Mouse (Mus musculus) megakaryocyte, embryonic 14.5 days (primary cell): ENCODE results near the gene Ropn1. TPM values are rescaled to one million over a fixed set of nuclear protein-coding genes. Genes with fewer than 3 reads are reported as not detected.
A peak's percentile ranks its signal among the peaks of the same experiment; 100 is the strongest.
"Not testable (repeated sequence)": the region's sequence is repeated elsewhere in the genome, so short reads cannot be mapped to it uniquely, and the experiment has no call there.

Experiments used
- H3K27me3 ChIP-seq: replicated peaks from 2 replicates; pipeline ENCODE3; 2012; ENCODE audit warnings: inconsistent platforms
- H3K36me3 ChIP-seq: replicated peaks from 2 replicates; pipeline ENCODE3; 2012; ENCODE audit warnings: low read length, inconsistent platforms, mixed read lengths
- H3K4me1 ChIP-seq: 2 replicates; pipeline ENCODE4 v1.6.1; 2012; ENCODE audit warnings: inconsistent platforms
- H3K4me3 ChIP-seq: replicated peaks from 2 replicates; pipeline ENCODE3; 2012; ENCODE audit warnings: moderate library complexity, mild to moderate bottlenecking, inconsistent platforms
- H3K9me3 ChIP-seq: 2 replicates; pipeline ENCODE4 v1.6.1; 2012; ENCODE audit warnings: inconsistent platforms
- FLI1 ChIP-seq: IDR thresholded peaks from 2 replicates; pipeline ENCODE4 v1.6.1; 2012; ENCODE audit warnings: low read length, inconsistent platforms, mixed read lengths
- GATA1 ChIP-seq: IDR thresholded peaks from 3 replicates; pipeline ENCODE4 v1.6.1; 2012; ENCODE audit warnings: mixed read lengths, low read length, inconsistent platforms, borderline replicate concordance
- polyA plus RNA-seq: library from polyadenylated mRNA; stranded (reverse); fragments of >175 nt; gene quantifications from 2 replicates; pipeline ENCODE4 v1.2.3, GENCODE M21; 2012; ENCODE audit warnings: low replicate concordance; ENCODE audit not compliant: insufficient read depth

Ropn1 gene
- polyA plus RNA-seq = not detected in 2 replicates

DNA sequence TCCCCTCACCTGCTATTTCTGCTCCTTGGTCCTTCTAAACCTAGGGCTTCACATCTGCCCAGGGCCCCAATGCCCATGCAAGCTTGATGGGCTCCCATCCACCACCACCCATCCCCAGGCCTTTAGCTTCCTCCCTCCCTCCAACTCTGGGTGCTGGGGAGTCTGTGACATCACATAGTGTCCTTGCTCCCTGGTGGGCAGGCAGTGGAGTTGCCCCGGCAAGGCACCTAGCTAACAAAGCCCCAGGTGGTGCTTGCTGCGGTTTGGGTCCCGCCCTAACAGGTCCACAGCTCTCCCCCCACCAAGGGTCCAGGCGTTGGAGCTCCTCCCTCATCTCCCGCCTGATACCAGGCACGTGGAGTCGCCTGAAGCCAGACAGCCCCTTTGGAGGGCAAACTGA, at the start of gene Ropn1:
Gene Ropn1 (plus strand): TSS at position 301 of the 400 bp plus-strand sequence.
- no peaks in the 10 kb centered on the region for H3K4me1 ChIP-seq
- no peaks in the 10 kb centered on the region for H3K9me3 ChIP-seq
- no peak for TF ChIP-seq FLI1
- TF ChIP-seq GATA1 = no peak
- H3K36me3 ChIP-seq = no peaks in the 10 kb centered on the region
- H3K27me3 ChIP-seq = peaks cover 56% of the 10 kb centered on the region
- H3K4me3 ChIP-seq = no peak within 1 kb of the TSS

DNA sequence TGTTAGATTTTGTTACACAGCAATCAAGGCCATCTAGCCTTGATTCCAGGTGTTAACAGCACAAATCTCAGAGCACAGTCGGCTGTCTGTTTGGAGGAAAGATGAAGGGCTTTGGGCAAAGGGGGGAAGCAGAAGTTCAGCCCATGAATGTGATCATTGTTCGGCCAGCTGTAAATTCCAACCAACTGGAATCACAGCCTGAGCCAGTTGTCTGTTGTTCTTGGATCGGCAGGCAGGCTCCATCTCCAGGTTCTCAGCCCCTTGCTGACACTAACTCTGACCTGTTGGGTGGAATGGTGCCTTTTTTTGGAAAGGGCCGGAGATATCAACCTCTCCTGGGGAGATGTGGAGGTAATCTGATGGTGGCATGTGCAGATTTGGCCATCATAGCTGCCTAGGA, 47.8 kb upstream of the Ropn1 start:
- H3K4me3 ChIP-seq = no peak overlapping the region
- peaks cover 14% of the 10 kb centered on the region for H3K9me3 ChIP-seq
- no peaks in the 10 kb centered on the region for H3K36me3 ChIP-seq
- H3K27me3 ChIP-seq = peaks cover 18% of the 10 kb centered on the region
- no peaks in the 10 kb centered on the region for H3K4me1 ChIP-seq
- TF ChIP-seq FLI1 = no peak

DNA sequence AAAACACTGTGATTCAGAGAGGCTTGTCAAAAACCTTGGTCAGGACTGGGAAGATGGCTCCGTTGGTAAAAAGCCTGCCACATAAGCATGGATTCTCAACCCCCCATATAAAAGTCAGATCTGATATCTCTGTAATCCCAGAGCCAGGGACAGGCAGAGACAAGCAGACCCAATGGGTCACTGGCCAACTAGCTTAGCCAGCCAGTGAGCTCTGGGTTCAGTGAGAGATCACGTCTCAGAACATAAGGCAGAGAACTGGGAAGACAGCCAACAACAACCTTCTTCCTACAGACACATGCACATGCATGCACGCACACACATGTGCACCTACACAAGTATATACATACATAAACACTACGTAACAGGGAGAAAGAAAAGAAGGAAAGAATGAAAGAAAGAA, 46.6 kb upstream of the Ropn1 start:
- Histone ChIP-seq H3K36me3 (no peaks in the 10 kb centered on the region), H3K9me3 (peaks cover 14% of the 10 kb centered on the region), H3K4me1 (no peaks in the 10 kb centered on the region), H3K4me3 (no peak overlapping the region), H3K27me3 (peaks cover 17% of the 10 kb centered on the region)
- TF ChIP-seq GATA1 = no peak
- TF ChIP-seq FLI1 = no peak

DNA sequence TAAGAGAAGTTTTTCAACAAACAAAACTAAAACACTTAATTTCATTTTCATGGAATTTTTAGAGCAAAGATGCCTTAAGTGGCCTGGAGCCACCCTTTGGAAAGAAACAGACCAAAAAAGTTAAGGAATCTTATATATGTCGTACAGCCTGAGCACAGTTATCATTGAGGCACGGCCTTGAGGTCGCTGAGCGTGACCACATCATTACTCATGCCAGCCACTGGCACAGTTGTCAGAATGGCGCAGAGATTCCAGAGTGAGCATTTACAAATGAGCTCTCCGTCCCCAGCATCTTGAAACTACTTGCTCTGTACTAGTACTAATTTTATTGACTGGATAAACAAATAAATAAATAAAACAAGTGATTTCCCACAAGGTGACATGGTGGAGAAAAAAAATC, 45.9 kb upstream of the Ropn1 start:
- H3K27me3 ChIP-seq = peaks cover 11% of the 10 kb centered on the region
- H3K36me3 ChIP-seq = no peaks in the 10 kb centered on the region
- no peak for TF ChIP-seq FLI1
- no peak for TF ChIP-seq GATA1
- H3K9me3 ChIP-seq = peaks cover 8% of the 10 kb centered on the region; the same call in 1 of the 2 replicates
- H3K4me3 ChIP-seq = no peak overlapping the region
- H3K4me1 ChIP-seq = no peaks in the 10 kb centered on the region

DNA sequence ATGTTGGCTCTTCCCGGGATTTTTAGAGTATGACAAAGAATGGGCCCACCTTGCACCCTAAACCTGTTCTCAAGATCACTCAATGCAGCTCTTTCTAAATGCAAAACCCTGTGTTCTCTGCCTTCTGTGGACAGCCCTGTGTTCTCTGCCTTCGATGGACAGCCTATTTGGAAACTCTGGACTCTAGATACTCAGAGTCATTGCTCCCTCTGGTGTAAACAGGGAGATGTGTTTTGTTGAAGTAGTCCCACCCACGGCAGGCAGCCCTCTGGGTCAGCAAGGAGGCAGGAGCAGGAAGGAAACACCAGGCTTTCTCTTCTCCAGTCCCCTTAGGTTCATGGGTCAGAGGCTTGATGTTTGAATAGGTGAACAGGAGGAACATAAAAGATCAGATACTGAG, 44.0 kb upstream of the Ropn1 start:
- peaks cover 11% of the 10 kb centered on the region for H3K27me3 ChIP-seq
- peaks cover 8% of the 10 kb centered on the region for H3K9me3 ChIP-seq
- no peaks in the 10 kb centered on the region for H3K36me3 ChIP-seq
- H3K4me3 ChIP-seq = no peak overlapping the region
- TF ChIP-seq GATA1 (no peak), FLI1 (no peak)
- H3K4me1 ChIP-seq = no peaks in the 10 kb centered on the region

DNA sequence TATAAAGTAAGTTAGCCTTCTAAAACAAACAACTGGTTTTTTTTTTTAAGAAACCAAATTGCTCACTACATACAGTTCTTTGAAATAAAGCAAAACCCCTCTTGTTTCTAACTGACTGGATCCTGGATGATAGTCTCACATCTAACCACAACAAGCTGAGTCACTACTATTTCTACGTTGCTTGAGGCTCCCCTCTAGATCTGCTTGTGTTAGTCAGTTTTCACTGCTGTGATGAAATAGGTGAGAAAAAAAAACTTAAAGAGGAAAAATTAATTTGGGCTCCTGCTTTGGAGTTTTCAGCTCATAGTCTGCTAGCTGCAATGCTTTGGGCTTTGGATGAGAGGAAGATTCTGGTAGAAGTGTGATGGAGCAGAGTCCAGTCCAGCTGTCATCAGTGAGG, 39.6 kb upstream of the Ropn1 start:
- peaks cover 16% of the 10 kb centered on the region for H3K9me3 ChIP-seq
- H3K27me3 ChIP-seq = peaks cover 7% of the 10 kb centered on the region
- H3K4me3 ChIP-seq = no peak overlapping the region
- no peak for TF ChIP-seq FLI1
- TF ChIP-seq GATA1 = no peak
- no peaks in the 10 kb centered on the region for H3K4me1 ChIP-seq
- no peaks in the 10 kb centered on the region for H3K36me3 ChIP-seq

DNA sequence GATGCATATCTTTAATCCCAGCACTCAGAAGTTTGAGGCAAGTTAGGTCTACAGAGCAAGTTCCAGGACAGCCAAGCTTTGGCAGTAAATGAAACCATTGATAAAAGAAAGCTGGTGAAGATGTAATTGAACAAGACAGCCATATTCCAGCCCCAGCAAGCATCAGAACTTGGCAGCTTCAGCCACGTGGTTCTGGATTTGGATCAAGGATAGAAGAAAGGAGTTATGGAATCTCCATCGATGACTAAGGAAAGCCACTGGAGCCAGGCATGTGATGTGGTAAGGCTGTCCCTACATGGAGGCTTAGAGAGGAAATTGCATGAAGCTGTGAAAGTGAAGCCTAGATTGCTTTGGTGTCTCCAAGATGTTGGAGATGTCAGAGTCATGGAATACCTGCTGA, 35.7 kb upstream of the Ropn1 start:
- H3K4me3 ChIP-seq = no peak overlapping the region
- peaks cover 2% of the 10 kb centered on the region for H3K27me3 ChIP-seq
- no peaks in the 10 kb centered on the region for H3K36me3 ChIP-seq
- no peaks in the 10 kb centered on the region for H3K4me1 ChIP-seq
- peaks cover 19% of the 10 kb centered on the region for H3K9me3 ChIP-seq
- TF ChIP-seq FLI1 (no peak), GATA1 (no peak)

DNA sequence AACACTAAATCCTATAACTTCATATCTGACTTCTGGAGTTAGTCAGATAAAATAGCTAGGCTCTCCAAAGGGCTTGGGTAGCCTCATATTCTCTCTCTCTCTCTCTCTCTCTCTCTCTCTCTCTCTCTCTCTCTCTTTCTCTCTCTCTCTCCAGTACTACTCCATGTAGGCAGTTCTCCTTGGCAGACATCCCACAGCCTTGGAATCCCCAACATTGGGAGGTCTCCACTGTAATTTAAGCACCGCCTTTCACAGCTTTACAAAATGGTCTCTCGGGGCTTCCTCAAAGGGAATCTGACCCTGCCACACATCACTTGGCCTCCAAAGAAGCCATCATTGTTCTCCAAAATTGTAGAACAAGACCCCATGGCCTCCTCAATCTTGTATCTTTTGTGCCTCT, 22.1 kb upstream of the Ropn1 start:
- H3K4me1 ChIP-seq = no peaks in the 10 kb centered on the region
- H3K36me3 ChIP-seq = no peaks in the 10 kb centered on the region
- H3K27me3 ChIP-seq = peaks cover 13% of the 10 kb centered on the region
- H3K4me3 ChIP-seq = no peak overlapping the region
- peaks cover 7% of the 10 kb centered on the region for H3K9me3 ChIP-seq
- TF ChIP-seq FLI1 (no peak), GATA1 (no peak)

DNA sequence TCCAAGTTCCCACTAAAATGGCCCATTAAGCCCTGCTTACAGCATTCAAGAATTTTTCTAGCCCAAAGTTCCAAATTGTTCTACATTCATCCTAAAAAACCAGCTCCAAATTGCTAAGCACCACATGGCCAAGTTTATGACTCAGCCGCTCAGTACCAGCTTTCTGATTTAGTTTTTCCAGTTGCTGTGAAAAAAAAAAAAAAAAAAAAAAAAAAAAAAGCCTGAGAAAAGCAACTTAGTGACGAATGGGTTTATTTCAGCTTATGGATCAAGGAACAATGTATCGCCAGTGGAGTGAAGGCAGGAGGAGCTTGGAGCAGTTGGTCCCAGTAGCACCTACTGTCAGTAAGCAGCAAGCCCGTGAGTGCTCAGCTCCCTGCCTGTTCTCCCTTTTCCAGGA, 21.3 kb upstream of the Ropn1 start:
- Histone ChIP-seq H3K4me1 (no peaks in the 10 kb centered on the region), H3K27me3 (peaks cover 16% of the 10 kb centered on the region), H3K4me3 (no peak overlapping the region), H3K9me3 (peaks cover 7% of the 10 kb centered on the region), H3K36me3 (no peaks in the 10 kb centered on the region)
- no peak for TF ChIP-seq FLI1

DNA sequence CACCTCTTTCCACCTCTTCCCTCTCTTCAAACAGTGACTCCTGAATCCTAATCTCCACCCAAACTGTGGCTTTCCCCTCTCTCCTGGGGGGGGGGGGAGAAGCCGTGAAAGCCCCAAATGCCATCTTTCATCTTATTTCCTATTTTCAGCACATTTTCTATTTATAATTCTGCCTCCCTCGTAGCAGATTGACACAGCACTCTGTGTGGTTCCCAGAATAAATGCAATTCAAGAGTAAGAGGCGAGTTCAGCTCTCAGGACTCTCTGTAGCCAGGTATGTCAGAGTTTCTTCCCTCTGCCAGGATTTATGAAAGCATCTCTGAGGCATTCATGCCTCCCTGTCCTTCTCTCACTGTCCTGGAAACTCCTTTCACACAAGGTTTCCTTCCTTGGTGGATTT, 14.2 kb upstream of the Ropn1 start:
- Histone ChIP-seq H3K4me1 (no peaks in the 10 kb centered on the region; the same call in 1 of the 2 replicates), H3K9me3 (peaks cover 3% of the 10 kb centered on the region; the same call in 1 of the 2 replicates), H3K27me3 (peaks cover 19% of the 10 kb centered on the region), H3K36me3 (no peaks in the 10 kb centered on the region), H3K4me3 (no peak overlapping the region)
- TF ChIP-seq GATA1 = no peak
- TF ChIP-seq FLI1 = no peak

DNA sequence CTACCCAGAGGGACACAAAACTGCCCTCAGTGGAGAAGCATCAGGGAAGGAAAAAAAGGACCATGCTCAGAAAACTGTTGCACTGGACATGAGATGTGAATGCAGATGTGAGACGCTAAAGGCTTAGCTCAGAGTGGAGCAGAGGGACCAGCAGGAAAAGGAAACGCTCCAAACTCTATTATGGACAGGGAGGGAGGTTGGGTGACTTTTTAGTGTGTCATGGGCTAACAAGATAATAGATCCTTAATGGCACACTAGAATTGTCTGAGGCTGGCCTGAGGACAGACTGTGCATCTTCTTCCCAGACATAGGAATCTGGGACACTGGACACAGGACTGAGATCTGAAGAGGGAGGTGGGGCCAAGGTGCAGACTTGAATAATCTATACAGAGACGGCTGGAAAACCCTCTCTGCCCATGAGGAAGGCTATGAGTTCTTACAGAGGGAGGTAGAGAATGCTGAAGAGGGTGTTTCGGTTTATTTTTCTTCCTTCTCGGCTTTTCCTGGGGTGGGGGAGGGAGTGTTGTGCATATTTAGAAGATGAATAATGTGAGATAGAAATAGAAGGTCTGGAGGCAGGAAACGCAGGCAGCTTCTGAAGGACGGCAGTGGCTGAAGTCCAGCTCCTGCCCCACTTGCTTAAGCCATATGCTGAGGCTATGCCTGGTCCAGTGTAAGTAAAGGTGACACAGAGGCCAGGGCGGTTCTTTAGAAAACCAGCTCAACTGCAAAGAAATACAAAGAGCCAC, 6.0 kb upstream of the Ropn1 start:
- Histone ChIP-seq H3K27me3 (peaks cover 40% of the 10 kb centered on the region), H3K9me3 (no peaks in the 10 kb centered on the region), H3K36me3 (no peaks in the 10 kb centered on the region), H3K4me3 (no peak overlapping the region), H3K4me1 (0 out of 2 replicates have a peak, but pooled peaks cover 6% of the 10 kb centered on the region)
- TF ChIP-seq GATA1 (no peak), FLI1 (no peak)

DNA sequence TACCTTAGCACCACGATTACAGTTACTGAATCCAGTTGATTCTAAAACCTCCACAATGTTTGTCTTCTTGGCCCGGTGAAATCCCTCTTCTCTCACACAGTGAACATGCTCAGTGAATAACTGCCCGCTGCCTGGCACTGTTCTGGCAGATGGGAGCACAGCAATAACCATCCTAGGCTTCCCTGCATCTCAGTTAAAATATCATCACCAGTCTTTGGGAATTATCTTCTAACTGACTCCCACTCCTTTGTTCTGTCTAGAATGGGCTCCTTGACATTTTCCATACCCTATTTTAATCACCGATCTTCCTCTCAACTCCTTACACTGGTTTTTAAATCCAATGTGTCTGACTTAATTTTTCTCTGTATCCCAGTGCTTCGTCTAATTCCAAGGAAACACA, 3.3 kb downstream of the Ropn1 start:
- H3K4me1 ChIP-seq = peaks cover 6% of the 10 kb centered on the region
- no peaks in the 10 kb centered on the region for H3K36me3 ChIP-seq
- no peak overlapping the region for H3K4me3 ChIP-seq
- no peak for TF ChIP-seq FLI1
- TF ChIP-seq GATA1 = no peak
- H3K9me3 ChIP-seq = no peaks in the 10 kb centered on the region
- peaks cover 53% of the 10 kb centered on the region for H3K27me3 ChIP-seq

DNA sequence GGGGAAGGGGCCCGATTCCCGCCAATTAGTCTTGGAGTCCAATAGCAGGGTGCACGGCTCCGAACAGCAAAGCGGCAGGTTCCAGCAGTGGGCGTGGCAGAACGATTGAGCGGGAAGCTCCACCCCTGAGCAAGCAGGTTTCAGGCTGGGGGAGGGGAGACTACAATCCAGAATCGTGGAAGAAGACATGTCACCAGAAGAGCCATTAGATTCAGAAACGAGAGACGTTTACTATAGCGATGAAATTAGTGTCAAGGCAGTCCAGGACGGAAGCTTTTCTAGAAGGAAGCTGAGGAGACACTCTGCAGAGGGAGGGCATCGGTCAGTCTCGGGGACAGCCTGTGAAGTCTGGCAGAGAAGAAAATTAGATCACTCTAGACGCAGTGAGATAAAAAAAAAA, 7.8 kb downstream of the Ropn1 start:
- H3K36me3 ChIP-seq, H3K9me3 ChIP-seq, H3K4me1 ChIP-seq: not testable (repeated sequence)
- peak overlapping the region; percentile 74 for H3K4me3 ChIP-seq
- H3K27me3 ChIP-seq = peaks cover 44% of the 10 kb centered on the region
